17 mouse cellular contexts compared by ENCODE assay signal in the genomic region with DNA sequence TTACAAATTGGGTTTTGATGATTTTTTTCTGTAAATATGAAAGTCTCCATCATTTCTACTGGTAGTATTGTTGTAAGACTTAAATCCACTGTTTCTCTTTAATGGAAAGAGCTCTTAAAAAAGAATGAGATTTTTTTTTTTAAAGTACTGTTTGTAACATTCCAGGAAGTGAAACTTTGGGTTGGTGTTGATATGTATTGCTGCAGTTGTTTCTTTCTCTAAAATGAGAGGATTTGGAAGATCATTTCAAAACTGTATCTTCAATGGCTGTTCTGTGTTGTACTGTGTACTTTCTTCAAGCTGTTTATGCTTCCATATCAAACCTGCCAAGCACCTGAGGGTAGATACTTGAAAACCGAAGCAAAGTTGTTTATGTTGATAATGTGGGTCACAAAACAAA.
"Had no signal": no experiment of that assay in that cellular context is flagged by ENCODE, and none has a peak within 500 bp of the region (broad histone marks: within the 10 kb centered on the region; RNA-seq: fewer than 3 reads in every experiment).

No protein-coding gene starts in this region.

- H3K9ac ChIP-seq: kidney, embryonic 15.5 days; limb, embryonic 13.5 days; liver, embryonic 15.5 days; lung, embryonic 14.5 days; midbrain, embryonic 13.5 days; neural tube, embryonic 15.5 days; stomach, embryonic 15.5 days had no signal

- H3K4me2 ChIP-seq: kidney, embryonic 15.5 days; limb, embryonic 13.5 days; liver, embryonic 15.5 days; lung, embryonic 14.5 days; midbrain, embryonic 13.5 days; neural tube, embryonic 15.5 days; stomach, embryonic 15.5 days had no signal

- H3K4me3 ChIP-seq: kidney, embryonic 15.5 days; limb, embryonic 13.5 days; liver, embryonic 15.5 days; midbrain, embryonic 13.5 days; myocyte; neural tube, embryonic 15.5 days; stomach, embryonic 15.5 days had no signal

- H3K9me3 ChIP-seq: kidney, embryonic 15.5 days; limb, embryonic 13.5 days; liver, embryonic 15.5 days; midbrain, embryonic 13.5 days; neural tube, embryonic 15.5 days; stomach, embryonic 15.5 days had no signal

- H3K4me1 ChIP-seq: midbrain, embryonic 13.5 days had no signal

- H3K36me3 ChIP-seq: limb, embryonic 13.5 days; neural tube, embryonic 15.5 days; stomach, embryonic 15.5 days had no signal

- H3K27me3 ChIP-seq: kidney, embryonic 15.5 days; limb, embryonic 13.5 days; liver, embryonic 15.5 days; midbrain, embryonic 13.5 days; neural tube, embryonic 15.5 days; stomach, embryonic 15.5 days had no signal

- DNase-seq: kidney, adult 18-20 months; kidney, postnatal 14 days; layer of hippocampus, postnatal 36 days; lung, embryonic 14.5 days; lung, postnatal 10 days; lung, postnatal 4 days; right cerebral cortex, adult 18-20 months; spleen, adult 18-20 months; thymus, adult 2 months; thymus, postnatal 25 days had no signal

- H3K27ac ChIP-seq: limb, embryonic 13.5 days; liver, embryonic 15.5 days; midbrain, embryonic 13.5 days; neural tube, embryonic 15.5 days; stomach, embryonic 15.5 days had no signal

- ATAC-seq: midbrain, embryonic 13.5 days had no signal
